Mouse (Mus musculus) gastrocnemius, postnatal 10 days (tissue): ENCODE measurements at regions not wholly inside any gene's neighbourhood (a gene's known extent, or its start where the extent isn't known, plus 50 kb on each side); places are given as distances from the start of the nearest gene placed in this dataset.

Source experiments
- DNase-seq: peaks from one replicate; pipeline ENCODE4 v3.0.0; 2021; ENCODE audit warnings: mixed read lengths

DNA sequence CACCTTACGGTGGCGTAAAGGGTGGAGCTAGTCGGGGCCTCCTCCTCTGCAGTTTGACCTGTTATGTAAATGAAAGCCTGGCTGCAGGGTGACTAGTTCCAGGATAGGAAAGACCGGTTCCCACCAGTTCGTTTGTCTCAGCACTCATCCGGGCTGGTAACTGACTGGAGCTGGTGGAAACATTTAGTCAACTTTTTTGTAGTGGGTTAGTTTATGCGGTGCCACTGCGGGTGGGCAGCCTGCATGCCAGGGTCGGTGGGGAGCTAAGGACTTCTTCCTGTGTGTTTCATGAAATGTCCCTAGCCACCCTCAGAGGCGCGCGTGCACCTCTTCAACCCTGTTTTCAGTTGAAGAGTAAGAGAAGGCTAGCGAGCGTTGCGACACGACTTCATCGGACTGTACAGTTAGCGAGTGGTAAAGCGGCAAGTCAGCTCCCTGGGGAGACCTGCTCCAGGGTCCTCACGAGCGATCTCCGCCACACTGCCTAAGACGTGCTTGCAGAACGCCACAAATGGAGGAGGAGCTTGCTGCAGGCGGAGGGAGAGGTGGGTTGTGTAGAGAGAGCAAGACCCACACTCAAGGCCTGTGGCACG, 76.5 kb upstream of the Gadd45a start:
- no peak for DNase-seq

DNA sequence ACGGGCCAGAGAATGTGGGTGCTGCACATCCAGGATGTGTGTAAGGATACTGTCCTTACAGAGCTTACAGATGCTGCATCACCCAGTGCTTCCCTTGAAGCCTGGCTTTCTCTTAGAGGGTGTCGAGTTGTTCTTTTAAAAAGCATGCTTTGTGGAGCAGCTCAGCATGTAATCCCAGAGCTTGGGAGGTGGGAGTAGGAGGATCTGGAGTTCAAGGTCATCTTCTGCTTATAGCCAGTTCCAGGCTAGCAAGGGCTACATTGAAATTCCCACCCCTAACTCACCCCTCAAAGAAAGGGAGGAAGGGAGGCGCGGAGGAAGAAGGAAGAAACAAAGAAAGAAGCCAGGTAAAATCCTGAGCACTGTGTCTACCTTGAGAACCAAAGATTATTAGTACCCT, 76.0 kb upstream of the Gadd45a start:
- no peak for DNase-seq

DNA sequence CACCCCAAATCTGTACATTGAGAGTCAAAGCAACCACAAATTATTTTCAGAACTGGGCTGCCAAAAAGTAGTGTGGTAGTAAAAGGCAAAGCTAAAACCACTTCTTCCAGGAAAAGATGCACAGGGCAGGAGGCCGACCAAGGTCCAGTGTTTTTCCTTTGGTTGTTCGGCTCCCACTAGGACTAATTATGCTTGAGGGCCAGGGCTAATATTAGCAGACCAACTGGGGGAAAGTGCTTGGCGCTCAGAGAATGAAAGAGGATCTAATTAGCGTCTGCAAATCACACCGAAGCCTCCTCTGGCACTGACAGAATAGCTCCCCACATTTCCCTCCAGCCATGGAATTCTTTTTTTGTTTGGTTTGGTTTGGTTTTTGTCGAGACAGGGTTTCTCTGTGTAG, 75.1 kb upstream of the Gadd45a start:
- DNase-seq: no peak

DNA sequence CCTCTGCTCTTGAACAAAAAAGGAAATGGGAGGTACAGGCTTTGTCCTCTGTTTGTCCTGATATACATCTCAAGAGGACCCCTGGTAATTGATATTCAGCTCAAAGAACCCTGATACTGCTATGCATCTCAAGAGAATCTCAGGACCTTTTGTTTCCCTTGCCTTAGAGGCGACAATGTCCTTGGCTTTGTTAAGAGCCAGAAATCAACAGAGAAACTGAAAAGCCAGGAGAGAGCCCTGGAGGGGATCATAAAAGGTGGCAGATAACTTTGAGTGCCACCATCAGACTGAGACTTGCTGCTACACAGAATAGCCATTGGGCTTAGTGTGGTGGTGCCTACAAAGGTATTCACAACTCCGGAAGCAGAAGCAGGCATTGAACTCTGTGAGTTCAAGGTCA, 74.3 kb upstream of the Gadd45a start:
- DNase-seq: no peak

DNA sequence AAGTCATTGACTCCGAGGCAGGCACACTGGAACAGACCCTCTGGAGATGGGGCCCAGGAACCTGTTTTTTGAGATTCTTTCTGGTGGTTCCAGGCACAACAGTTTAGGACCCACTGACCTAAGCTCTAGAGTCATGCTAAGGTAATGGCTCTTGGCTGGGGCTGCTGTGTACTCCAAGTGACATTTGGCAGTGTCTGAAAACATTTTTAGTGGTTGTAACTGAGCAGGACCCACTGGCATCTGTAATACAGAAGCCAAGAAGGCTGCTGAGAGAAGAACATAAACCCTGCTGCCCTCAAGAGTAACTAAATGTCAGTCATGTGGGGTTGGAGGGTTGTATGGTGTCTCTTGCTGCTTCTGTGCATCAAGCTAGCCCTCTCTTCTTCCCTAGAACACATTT, 73.1 kb upstream of the Gadd45a start:
- DNase-seq: no peak

DNA sequence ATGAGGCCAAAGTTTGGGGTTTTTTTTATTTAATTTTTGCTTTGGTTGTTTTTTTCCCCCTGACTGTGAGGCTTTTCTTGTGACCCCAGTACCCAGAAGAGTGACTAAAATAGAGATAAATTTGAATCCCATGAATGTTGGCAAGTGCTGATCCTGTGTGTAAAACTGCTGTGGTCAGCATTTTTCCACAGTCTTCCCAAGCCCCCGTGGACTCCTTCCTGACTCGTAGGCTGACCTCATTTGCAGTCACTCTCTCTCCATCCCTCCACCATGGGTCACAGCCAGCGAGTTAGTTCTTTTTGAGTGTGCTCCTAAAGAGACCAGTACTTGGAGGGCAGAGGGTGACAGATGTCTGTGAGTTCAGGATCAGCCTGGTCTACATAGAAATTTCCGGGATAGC, 72.5 kb upstream of the Gadd45a start:
- DNase-seq: no peak

DNA sequence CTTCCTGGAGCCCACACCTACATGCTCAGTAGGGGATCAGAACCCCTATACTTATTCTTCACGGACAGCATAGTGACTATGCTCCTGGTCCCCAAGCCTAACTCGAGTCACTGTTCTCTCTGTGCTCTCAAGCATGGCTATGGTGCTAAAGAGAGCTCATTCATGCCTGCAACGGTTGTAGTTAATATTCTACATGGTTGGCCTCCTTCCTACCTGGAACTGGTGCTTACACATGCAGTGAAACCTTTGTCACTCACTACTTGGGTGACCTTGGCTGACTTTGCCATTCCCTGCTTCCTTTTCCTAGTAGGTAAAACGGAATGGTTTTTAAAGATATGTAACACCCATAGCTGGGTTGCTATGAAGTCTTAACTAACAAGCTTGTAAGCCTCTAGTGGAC, 70.3 kb upstream of the Gadd45a start:
- no peak for DNase-seq

DNA sequence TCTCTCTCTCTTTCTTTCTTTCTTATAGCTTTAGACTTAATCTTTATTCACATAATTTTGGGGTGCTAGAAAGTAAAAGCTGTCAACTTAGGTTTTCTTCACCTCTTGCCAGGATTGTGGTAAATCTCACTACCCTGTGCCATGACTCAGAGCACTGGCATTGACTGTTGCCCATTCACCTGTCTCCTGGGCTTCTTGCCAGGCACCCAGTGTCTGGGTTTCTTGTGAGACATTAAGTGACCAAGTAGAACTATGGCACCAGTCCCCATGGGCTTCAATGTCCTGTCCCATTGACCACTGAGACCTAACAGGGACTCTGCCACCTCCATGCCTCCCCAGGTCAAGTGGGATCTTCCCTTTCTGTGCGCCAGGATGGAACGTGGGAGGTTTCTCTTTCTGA, 69.2 kb upstream of the Gadd45a start:
- DNase-seq: no peak

DNA sequence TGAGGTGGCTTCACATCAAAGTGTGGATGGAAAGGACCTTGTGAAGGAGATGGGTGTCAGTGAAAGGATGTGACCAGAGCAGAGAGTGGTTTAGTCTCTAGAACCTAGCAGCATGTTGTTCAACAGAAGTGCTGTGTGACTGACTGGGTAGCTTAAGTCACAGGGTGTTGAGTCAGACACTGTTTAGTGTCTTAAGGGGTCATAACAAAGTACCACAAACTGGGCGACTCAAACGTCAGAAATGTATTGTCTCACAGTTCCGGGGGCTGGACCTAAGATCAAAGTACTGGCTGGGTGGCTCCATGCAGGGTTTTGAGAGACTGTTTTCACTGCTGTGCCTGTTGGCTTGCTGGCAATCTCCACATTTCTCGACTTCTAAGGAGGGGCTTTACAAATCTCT, 68.1 kb upstream of the Gadd45a start:
- no peak for DNase-seq

DNA sequence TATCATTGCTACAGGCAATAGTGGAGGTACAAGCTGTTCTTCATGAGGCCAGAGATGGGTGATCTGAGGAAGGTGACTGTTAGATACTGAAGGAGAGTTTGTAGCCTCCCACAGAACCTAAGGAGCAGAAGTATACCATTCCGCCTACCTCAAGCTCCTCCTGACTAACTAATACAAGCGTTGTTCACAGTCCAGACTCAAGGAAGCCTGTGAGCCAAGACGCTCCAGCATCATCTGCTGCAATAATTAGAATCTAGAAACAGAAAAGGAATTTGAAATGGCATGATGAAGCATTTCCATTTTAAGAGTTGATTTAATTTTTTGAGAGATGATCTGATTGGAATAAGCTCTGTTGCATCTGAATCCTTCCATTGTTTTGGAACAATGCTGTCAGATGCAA, 66.9 kb upstream of the Gadd45a start:
- no peak for DNase-seq

DNA sequence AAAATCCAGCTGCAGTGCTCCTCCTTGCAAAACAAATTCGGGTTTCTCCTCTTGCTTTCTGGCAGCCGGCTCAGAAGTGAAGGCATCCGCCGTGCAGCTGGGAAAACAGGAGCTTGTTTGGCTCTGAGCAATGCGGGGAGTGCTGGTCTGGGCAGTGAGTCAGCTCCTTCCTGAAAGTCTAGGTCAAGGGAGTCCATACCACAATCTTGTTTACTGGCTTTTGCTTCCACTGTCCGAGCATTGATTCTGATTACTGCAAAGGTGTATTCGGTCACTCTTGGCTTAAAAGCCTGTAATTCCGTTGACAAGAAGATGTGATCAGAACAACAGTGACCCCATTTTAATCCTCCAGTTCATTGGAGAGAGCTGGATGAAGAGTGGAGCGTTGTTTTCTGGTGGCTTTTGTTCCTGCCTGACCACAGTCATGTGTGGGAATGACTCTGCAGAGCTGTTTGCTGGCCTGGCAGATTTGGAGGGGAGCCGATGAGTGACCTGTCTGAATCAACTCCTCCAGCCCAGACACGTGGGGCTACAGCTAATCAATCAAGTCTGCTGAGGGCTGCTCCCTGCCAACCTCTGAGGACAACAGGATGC, 65.4 kb upstream of the Gadd45a start:
- DNase-seq: peak; percentile 69

DNA sequence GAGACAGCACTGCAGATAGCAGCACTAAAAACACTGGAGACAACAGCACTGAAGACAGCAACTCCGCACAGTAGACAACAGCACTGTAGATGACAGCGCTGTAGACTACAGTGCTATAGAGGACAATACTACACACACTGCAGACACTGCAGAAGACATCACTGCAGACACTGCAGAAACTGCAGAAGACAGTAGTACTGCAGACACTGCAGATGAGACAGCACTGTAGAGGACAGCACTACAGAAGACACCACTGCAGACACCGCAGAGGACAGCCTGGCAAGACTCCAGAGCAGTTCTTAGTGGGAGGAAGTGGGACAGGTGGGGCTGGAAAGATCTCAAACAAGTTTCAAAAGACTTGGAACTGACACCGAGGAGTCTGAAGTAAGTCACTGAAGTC, 64.8 kb upstream of the Gadd45a start:
- DNase-seq: peak; percentile 57

DNA sequence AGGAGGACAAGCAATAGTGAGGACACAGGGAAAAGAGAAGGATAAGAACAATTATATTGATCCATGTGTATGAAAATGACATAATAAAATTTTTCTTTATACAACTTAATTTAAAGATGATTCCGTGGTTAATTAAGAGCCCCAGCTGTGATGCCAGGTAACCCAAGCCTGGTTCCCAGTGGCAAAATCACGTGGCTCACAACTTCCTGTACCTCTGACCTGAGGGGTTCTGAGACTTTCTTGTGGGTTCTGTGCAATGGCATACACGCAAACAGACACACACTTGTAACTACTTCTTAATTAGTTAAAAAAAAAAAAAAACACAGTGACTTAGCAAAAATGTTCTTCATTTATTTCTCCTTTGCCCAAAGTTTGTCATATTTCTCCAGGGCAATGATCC, 57.2 kb upstream of the Gadd45a start:
- no peak for DNase-seq

DNA sequence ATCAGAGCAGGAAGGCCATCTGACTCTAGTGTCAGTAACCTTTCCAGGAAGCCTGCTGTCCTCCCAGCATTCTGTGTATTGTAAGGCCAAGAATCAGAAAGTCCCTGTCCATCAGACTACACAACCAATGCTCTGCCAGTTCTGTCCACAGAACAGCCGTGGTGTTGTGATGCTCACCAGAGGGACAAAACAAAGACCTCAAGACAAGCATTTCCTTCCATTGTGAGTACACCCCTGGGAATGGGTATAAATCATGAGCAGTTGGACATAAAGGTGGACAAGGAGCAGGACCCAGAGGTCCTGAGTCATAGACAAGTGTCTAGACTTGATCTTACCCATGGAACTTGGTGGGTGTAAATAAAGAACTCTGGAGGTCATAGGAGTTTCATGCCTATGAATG, 55.9 kb upstream of the Gadd45a start:
- DNase-seq: no peak

DNA sequence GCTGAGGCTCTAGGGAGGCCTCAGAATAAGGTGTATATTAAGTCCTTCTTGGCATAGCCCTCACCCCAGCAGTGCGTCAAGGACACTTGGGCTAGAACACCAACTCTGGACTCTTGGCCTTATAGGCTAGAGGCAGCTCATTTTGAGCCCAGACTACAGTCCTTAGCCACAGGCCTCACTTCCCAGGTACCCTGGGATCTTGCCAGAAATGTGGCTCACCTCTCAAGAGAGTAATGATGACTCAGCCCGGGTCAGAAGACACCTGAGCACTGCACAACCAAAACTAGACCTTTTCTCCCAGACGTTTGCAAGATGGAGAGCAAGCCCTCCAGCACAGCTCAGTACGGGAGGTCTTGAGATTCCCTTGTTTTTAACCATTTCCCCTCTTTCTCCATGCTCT, 52.9 kb upstream of the Gadd45a start:
- no peak for DNase-seq

DNA sequence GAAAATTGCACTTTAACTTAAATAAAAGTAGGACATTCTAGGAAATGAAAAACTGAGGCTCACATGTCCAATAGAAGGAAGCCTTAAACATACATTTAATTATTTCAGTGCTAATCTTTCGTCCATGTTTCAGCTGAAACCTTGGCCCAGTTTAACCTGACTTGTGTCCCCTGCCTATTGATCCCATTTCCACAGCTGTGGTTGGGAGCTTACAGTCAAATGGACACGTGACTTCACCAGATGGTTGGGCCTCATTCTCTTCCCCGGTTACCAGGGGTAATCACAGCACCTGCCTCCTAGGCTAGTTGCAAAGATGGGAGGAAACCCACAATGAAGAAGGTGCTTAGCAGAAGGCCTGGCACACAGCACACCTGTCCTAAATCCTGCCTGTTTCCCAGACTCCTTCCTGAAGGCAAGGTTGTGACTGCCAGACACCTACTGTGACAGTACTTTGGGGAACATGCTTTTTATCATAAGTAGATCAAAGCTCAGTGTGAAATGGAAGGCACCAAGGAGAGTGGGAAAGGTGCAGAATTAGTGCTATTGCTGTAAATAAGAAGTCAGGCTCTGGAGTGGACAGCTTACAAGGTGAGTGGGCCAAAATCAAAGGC, 52.4 kb upstream of the Gadd45a start:
- DNase-seq: no peak

DNA sequence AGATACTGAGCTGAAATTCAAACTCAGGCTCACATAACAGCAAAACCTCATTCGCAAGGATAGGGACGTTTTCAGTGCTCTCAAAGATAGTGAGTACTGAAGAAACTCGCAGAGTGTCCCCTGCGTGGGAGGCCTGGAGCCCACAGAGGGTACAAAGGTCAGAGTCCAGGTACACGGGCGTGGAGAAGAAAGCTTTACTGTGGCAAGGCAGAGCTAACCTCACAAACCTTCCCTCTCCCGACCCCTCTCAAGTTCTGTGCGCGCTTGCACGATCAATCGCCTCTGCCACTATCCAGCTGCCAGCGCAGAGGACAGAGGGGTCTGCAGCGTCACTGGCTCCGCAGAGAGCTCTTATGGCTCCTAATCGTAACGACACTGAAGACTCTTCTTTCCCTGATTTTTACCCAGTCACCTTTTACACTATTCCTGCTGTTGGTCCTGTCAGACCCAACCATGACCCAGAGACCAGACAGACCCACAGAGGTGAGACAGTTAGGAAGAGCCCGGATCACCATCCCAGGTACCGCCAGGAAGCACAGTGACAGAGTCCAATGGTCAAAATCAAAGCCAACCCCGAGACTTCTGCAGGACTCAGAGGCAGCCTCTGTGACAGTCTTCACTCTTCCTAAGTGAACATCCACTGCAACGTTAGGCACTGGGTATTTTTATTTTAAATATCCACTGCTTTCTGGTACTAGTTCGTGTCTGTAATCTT, 51.6 kb upstream of the Gadd45a start:
- DNase-seq: no peak

DNA sequence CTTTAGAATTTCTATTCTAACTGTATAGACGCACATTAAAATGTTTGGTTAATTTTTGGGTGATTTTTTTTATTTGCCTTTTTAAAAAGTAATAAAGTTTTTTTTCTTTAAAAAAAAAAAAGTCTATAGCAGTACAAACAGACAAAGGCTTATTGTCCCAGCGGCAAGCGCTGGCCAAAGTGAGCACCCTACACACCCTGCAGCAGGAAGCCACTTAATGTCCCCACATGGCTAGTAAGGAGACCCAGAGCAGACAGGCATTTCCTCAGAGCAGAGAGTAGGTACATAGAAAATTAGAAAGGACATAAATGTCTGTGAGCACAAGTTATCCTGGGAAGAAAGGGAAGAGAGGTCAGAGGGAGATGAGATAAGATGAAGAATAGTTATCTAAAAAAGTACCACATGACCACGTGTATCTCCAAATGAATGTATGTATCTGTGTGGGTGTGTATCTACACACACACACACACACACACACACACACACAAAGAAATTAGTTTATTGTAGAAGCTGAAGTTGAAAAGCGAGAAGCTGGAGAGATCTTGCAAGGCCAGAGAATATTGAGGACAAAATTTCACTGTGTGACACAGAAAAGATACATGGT, 50.7 kb upstream of the Gadd45a start:
- no peak for DNase-seq

DNA sequence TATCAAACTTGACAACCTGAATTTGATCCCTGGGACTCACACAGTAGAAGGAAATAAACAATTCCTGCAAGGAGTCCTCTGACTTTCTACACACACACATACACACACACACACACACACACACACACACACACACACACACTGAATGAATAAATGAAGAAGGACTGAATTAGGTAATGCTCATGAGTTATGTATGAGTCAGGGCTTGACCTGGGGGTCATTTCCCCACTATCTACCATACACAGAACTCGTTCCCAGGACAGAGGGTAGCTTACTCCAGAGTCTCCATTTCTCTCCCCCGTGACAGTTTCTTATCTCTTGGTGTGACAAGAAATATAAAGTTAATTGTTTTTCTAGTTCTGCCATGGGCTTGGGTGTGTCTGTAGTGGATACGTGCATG, 50.1 kb upstream of the Gadd45a start:
- DNase-seq: no peak
